Mouse (Mus musculus): ENCODE measurements at regions not wholly inside any gene's neighbourhood (a gene's known extent, or its start where the extent isn't known, plus 50 kb on each side); places are given as distances from the start of the nearest gene placed in this dataset.

- DNase-seq (ENCODE audit: low read depth) = no peak
Measured at GRCm38 (mm10) chr3:38220934-38221833, 263.5 kb downstream of the Ankrd50 start.

- no peak for DNase-seq (ENCODE audit: low read depth)
Measured at GRCm38 (mm10) chr3:38209081-38209480, 275.6 kb downstream of the Ankrd50 start.

DNA sequence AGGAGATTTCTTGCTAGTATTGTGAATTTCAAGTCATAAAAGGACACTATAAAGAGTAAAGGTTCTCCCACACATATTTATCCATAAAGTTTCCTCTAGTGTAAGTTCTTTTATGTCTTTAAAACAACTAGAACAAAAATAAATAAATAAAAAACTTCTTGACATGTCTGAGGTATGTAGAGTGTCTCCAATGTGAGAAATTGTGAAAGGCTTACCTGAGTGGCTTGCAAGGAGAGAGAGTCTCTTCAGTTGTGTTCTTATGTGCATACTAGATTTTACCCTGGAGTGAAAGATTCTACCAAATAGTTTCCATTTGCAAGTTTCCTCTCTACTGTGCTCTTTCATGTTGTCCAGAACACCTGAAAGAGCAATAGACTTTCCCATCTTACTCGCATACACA, 276.8 kb downstream of the Ankrd50 start:
- no peak for DNase-seq (ENCODE audit: low read depth)

DNA sequence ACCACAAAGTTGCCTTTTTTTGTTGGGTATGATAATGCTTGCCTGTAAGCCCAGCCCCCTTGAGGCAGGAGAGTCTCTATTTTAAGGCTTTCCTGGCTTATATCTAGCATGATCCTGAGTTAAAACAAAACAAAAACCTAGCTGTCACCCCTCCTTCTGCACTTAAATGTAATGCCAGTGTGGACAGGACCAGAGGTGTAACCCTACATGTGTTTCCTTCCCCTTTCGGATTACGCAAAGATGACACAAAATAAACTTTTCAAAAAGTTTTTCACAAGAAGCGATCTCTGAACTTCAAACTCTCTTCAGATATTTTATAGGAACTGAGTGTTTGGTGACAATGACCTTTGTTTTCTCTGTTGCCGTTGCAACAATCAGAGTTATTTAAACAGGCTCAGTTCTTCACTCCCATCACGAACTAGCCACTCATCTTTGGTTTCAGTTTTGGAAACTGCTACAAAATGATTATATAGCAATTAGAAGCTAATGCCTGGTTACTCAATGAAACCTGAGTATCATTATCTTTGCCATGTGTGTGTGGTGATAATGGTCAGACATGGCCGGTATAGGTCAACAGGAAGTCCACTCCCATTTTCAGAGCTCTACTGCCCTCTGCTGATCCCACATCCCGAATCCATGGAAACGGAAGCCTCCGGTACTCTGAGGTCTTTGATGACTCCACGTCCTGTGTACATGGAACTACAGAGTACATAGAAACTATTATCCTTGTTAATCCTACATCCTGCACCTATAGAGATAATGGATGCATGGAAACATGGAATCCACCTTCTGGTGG, 282.6 kb downstream of the Ankrd50 start:
- DNase-seq (ENCODE audit: low read depth) = no peak

DNA sequence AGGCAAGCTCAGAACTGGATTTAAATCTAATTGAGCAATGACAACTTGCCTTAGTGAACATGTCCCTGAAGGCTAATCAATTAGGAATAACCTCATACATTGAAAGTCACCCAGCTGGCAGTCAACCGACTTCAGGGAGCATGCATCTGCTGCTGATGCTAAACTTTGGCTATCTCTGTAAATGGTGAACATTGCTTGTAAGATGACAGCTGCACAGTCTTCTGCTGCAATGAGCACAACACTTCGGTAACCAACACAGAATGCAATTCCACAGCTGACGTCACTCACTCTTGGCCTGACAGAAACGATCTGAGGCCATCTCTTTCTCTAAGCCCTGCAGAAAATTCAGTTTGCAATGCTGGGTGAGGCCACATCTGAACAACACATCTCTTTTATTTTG, 290.6 kb downstream of the Ankrd50 start:
- no peak for DNase-seq (ENCODE audit: low read depth)

DNA sequence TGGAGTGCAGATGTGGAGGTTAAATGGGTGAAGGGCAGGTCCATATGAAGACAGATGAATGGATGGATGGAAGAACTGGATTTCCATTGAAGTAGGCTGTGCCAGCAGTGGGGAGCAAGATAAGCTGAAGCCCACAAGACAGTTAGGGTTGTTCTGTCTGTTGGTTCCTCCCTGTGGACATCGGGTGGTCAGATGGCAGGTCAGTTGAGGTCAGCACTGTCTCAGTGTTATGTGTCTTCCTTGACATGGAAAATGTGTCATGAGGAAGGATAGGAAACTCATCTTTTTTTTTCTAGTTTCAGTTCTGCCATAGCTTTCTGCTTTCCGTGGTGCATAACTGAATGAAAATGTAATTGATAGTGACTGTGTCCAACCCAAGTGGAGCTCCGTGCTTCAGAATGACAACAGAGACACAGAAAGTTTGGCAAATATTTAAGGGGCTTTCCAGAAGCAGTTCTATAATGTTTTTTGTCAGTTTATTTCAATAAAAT, 297.2 kb downstream of the Ankrd50 start:
- no peak for DNase-seq (ENCODE audit: low read depth)

GRCm38 (mm10) chr3:38186503-38186902, 298.1 kb downstream of the Ankrd50 start:
- no peak for DNase-seq (ENCODE audit: low read depth)

DNA sequence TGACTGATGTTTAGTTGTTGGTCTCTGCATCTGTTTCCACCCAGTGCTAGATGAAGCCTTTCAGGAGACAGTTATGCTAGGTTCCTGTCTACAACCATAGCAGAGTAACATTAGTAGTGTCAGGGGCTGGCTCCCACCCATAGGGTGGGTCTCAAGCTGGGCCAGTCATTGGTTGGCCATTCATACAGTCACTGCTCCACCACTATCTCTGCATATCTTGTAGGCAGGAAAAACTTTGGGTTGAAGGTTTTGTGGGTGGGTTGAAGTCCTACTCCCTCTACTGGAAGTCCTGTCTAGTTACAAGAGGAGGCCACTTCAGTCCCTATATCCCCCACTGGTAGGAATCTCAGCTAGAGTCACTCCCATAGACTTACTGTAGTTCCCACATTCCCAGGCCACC, 306.3 kb downstream of the Ankrd50 start:
- no peak for DNase-seq (ENCODE audit: low read depth)

GRCm38 (mm10) chr3:38175946-38176345, 308.7 kb downstream of the Ankrd50 start:
- no peak for DNase-seq (ENCODE audit: low read depth)

DNA sequence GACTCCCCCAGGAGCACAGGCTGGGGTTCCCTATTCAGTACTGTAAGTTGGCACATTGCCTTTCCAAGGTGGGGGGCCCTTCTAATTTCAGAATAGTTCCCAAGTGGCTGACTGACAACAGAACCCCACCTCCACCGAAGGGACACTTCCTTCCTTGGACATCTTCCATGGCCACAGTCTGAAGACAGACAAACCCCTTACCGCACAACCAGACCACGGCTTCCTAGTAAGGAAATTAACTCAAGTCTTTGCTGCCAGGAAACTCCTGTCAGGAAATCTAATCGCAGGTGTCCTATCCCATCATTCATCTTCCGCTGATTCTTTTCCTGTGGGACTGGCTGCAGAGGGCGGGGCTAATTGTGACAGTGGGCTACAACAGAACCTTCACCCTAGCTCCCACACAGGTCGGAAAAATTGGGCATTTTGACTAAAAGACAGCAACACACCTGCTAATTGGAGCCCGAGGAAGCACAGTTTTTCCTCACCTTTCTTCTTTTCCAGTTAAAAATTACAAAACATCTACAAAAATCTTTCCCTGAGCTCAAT, 309.8 kb downstream of the Ankrd50 start:
- no peak for DNase-seq (ENCODE audit: low read depth)

DNA sequence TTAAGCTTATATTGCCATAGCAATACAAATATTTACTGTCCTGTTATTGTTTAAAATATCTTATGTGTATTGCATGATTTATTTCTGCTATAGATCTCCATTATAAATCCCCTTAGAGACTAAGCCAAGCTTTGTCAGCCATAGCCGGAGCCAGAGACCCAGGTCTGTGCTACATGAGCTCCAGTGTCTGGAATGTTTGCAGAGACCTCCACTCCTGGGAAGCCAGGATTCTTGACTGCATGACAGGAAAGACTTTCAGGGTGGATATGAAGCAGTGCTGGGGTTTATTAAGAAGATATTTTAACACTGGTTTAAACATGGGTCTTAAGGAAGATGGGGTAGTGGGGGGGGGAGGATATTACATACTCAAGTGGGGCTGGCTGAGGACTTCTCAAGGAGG, 332.2 kb downstream of the Ankrd50 start:
- no peak for DNase-seq (ENCODE audit: low read depth)

DNA sequence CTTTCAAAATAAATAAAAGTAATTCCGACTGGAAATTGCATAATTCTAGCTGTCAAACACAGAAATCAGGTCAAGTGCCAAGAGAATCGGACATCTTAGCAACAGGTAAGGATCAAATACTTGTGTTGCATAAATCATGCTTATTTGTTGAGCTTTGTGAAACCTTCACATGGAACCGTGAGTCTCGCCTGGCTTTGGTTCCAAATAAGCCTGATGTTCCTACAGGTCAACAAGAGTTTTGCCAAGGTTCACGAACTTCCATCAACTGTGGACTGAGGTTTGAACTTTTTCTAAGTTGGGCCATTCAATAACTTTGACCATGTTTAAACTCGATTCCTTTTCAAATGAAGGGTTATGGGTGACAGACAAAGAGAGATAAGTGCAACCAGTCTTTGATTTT, 332.8 kb downstream of the Ankrd50 start:
- DNase-seq (ENCODE audit: low read depth) = no peak

GRCm38 (mm10) chr3:38146663-38147062, 338.0 kb downstream of the Ankrd50 start:
- DNase-seq (ENCODE audit: low read depth) = no peak

DNA sequence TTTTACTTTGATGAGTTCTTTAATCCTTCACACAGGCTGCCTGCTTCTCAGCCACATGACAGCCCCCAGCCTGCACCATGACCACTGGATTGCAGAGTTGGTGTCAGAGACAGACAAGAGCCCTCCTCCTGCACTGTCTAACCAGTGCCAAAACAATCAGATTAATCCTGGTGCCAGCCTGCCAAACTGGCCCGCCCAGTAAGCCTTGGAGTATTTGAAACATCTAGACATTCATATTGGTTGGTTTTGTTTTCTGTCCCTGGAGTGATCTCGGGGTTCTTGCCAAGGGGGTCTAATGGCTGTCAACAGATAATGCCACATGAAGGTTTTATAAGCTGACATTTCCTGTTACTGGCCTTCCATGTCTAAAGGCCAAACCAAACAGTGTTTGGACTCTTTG, 339.2 kb downstream of the Ankrd50 start:
- no peak for DNase-seq (ENCODE audit: low read depth)

- DNase-seq (ENCODE audit: low read depth) = no peak
Measured at GRCm38 (mm10) chr3:38144650-38145049, 340.0 kb downstream of the Ankrd50 start.

GRCm38 (mm10) chr3:38143147-38143883, 341.3 kb downstream of the Ankrd50 start:
- no peak for DNase-seq (ENCODE audit: low read depth)

DNA sequence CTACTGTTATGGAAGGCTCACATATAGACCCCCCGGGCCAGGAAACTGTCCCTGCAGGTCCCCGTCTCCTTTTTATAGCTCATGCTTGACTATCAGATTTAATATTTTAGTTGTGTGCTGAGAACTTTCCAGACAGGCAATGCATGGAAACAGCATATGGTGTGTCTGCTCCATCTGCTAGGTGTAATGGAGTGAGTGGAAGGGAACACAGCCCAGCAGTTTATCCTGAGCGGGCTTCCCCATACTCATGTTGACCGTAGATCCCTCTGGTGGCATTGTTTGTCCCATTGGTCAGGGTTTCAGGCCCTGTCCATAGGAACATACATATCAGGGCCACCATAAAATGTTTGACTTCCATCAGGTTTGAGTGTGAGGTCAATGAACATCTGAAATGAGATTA, 345.3 kb downstream of the Ankrd50 start:
- DNase-seq (ENCODE audit: low read depth) = no peak

- DNase-seq (ENCODE audit: low read depth) = no peak
Measured at GRCm38 (mm10) chr3:38138014-38138413, 346.6 kb downstream of the Ankrd50 start.

GRCm38 (mm10) chr3:38135808-38136214, 348.8 kb downstream of the Ankrd50 start:
- no peak for DNase-seq (ENCODE audit: low read depth)

DNA sequence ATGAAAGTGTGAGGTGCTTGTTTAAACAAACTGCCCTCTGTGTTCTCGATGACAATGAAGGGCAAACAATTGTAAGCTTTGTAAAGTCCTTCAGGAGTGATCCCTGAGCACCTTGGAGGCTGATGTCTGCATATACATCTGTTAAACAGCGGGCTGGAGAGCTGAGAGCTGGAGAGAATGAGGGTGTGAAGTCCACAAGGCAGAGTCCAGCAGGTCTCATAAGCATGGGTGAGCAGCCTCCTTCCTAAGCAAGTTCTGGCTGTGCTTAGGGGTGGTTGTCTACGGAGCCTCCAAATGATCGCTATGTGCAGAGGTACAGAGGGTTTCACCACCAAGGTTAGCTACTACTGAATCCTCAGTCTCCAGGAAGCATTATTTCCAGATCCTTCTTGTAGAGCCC, 350.2 kb downstream of the Ankrd50 start:
- no peak for DNase-seq (ENCODE audit: low read depth)

DNA sequence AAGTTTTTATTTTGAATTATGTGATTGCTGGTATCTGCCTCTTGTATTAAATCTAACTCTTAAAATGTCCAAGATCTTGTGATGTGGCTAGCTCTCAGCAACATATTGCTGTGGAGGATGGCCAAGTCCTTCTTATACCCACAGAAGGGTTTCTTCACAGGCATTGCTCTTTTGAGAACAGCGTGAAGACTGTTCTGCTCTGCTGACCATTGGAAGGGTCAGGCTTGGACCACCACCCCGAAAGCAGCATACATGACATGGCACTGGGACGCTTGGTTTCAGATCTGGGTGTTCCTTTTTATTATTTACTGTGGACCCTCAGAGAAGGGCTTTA, 352.8 kb downstream of the Ankrd50 start:
- no peak for DNase-seq (ENCODE audit: low read depth)

All from gonadal fat pad, adult 2 months (tissue).